26 mouse cellular contexts compared by ENCODE assay signal in genomic region chr11:61004781-61005180, GRCm38 (mm10). TPM values are rescaled to one million over a fixed set of nuclear protein-coding genes. Genes with fewer than 3 reads are reported as not detected.
DNase-seq lines count a peak whose midpoint lies in the region; ATAC-seq lines count a peak whose summit lies in the region.
"Had no signal": no experiment of that assay in that cellular context is flagged by ENCODE, and none has a peak within 500 bp of the region (broad histone marks: within the 10 kb centered on the region; RNA-seq: fewer than 3 reads in every experiment).

No protein-coding gene starts in this region.

- WGBS in hindbrain, embryonic 10.5 days = 58% methylated on average over 5 of the region's 5 CpGs
- WGBS in hindbrain, embryonic 14.5 days = 65% methylated on average over 5 of the region's 5 CpGs
- WGBS in neural tube, embryonic 13.5 days = 70% methylated on average over 5 of the region's 5 CpGs
- WGBS in neural tube, embryonic 15.5 days = 65% methylated on average over 5 of the region's 5 CpGs
- 68% methylated on average over 5 of the region's 5 CpGs for WGBS in limb, embryonic 10.5 days
- WGBS in forebrain, embryonic 11.5 days = 47% methylated on average over 5 of the region's 5 CpGs

- H3K27ac ChIP-seq in hindbrain, embryonic 10.5 days = peak overlapping the region; percentile 70; the same call in 1 of the 2 replicates
- no peak overlapping the region for H3K27ac ChIP-seq in hindbrain, embryonic 14.5 days
- H3K27ac ChIP-seq in neural tube, embryonic 13.5 days (replicated peaks) = peak overlapping the region; percentile 38
- H3K27ac ChIP-seq in neural tube, embryonic 15.5 days (replicated peaks) = no peak overlapping the region
- peak overlapping the region; percentile 56; the same call in 1 of the 2 replicates for H3K27ac ChIP-seq in limb, embryonic 10.5 days
- no peak overlapping the region for H3K27ac ChIP-seq in forebrain, embryonic 11.5 days (ENCODE audit: low read depth, low read length)
- H3K27ac ChIP-seq: embryonic facial prominence, embryonic 15.5 days; heart, embryonic 15.5 days; liver, embryonic 14.5 days; macrophage; neural tube, embryonic 12.5 days had no signal

- no peak overlapping the region for H3K4me2 ChIP-seq in hindbrain, embryonic 14.5 days (replicated peaks)
- no peak overlapping the region for H3K4me2 ChIP-seq in neural tube, embryonic 13.5 days
- H3K4me2 ChIP-seq in neural tube, embryonic 15.5 days = no peak overlapping the region
- no peak overlapping the region for H3K4me2 ChIP-seq in forebrain, embryonic 11.5 days (ENCODE audit: low read depth, low read length, severe bottlenecking)
- H3K4me2 ChIP-seq: embryonic facial prominence, embryonic 15.5 days; heart, embryonic 15.5 days; neural tube, embryonic 12.5 days had no signal

- H3K4me3 ChIP-seq in hindbrain, embryonic 10.5 days = no peak overlapping the region
- H3K4me3 ChIP-seq in hindbrain, embryonic 14.5 days (replicated peaks; ENCODE audit: low read length) = no peak overlapping the region
- H3K4me3 ChIP-seq in neural tube, embryonic 13.5 days = no peak overlapping the region
- H3K4me3 ChIP-seq in neural tube, embryonic 15.5 days (replicated peaks) = no peak overlapping the region
- H3K4me3 ChIP-seq in limb, embryonic 10.5 days = no peak overlapping the region
- H3K4me3 ChIP-seq in forebrain, embryonic 11.5 days (ENCODE audit: low read depth, low read length) = no peak overlapping the region
- H3K4me3 ChIP-seq: embryonic facial prominence, embryonic 10.5 days; embryonic facial prominence, embryonic 15.5 days; heart, embryonic 15.5 days; myocyte; neural tube, embryonic 12.5 days had no signal

- H3K4me1 ChIP-seq in hindbrain, embryonic 10.5 days (replicated peaks) = peaks cover 46% of the 10 kb centered on the region
- peaks cover 14% of the 10 kb centered on the region for H3K4me1 ChIP-seq in hindbrain, embryonic 14.5 days (replicated peaks; ENCODE audit: control insufficient read depth, insufficient read depth, low read length)
- peaks cover 30% of the 10 kb centered on the region for H3K4me1 ChIP-seq in neural tube, embryonic 13.5 days (replicated peaks)
- peaks cover 8% of the 10 kb centered on the region for H3K4me1 ChIP-seq in neural tube, embryonic 15.5 days
- peaks cover 71% of the 10 kb centered on the region for H3K4me1 ChIP-seq in limb, embryonic 10.5 days
- peaks cover 2% of the 10 kb centered on the region; the same call in 1 of the 2 replicates for H3K4me1 ChIP-seq in forebrain, embryonic 11.5 days (replicated peaks; ENCODE audit: control insufficient read depth, insufficient read depth, low read length)

- no peak for DNase-seq in hindbrain, embryonic 10.5 days (ENCODE audit: low spot score)
- no peak for DNase-seq in hindbrain, embryonic 14.5 days (ENCODE audit: low spot score)
- peak; percentile 76 for DNase-seq in ES-CJ7 (ENCODE audit: low read depth, low spot score)
- DNase-seq in limb, embryonic 10.5 days (ENCODE audit: low spot score) = no peak
- no peak for DNase-seq in forebrain, embryonic 11.5 days (ENCODE audit: low spot score)
- DNase-seq: cerebellum, adult 18-20 months; cerebellum, postnatal 14 days; gastrocnemius, postnatal 14 days; heart, postnatal 36 days; kidney, adult 9 months; liver; lung, adult 2 months; spleen, adult 18-20 months; thymus, adult 2 months; thymus, postnatal 4 days had no signal

- no peaks in the 10 kb centered on the region for H3K27me3 ChIP-seq in hindbrain, embryonic 10.5 days (ENCODE audit: insufficient read depth, poor library complexity, severe bottlenecking)
- no peaks in the 10 kb centered on the region for H3K27me3 ChIP-seq in hindbrain, embryonic 14.5 days (ENCODE audit: control insufficient read depth, insufficient read depth, low read length)
- H3K27me3 ChIP-seq in neural tube, embryonic 13.5 days = no peaks in the 10 kb centered on the region
- no peaks in the 10 kb centered on the region for H3K27me3 ChIP-seq in neural tube, embryonic 15.5 days (replicated peaks)
- no peaks in the 10 kb centered on the region for H3K27me3 ChIP-seq in limb, embryonic 10.5 days (ENCODE audit: low read depth, poor library complexity, severe bottlenecking)
- no peaks in the 10 kb centered on the region for H3K27me3 ChIP-seq in forebrain, embryonic 11.5 days (ENCODE audit: control insufficient read depth, insufficient read depth, low read length)
- H3K27me3 ChIP-seq: embryonic facial prominence, embryonic 15.5 days; heart, embryonic 15.5 days; neural tube, embryonic 12.5 days had no signal

- no peaks in the 10 kb centered on the region for H3K9me3 ChIP-seq in hindbrain, embryonic 10.5 days
- no peaks in the 10 kb centered on the region for H3K9me3 ChIP-seq in hindbrain, embryonic 14.5 days (ENCODE audit: control insufficient read depth, low read length)
- no peaks in the 10 kb centered on the region for H3K9me3 ChIP-seq in neural tube, embryonic 13.5 days
- H3K9me3 ChIP-seq in neural tube, embryonic 15.5 days (replicated peaks) = no peaks in the 10 kb centered on the region
- H3K9me3 ChIP-seq in limb, embryonic 10.5 days (replicated peaks) = no peaks in the 10 kb centered on the region
- H3K9me3 ChIP-seq in forebrain, embryonic 11.5 days (ENCODE audit: control insufficient read depth, low read length) = no peaks in the 10 kb centered on the region
- H3K9me3 ChIP-seq: embryonic facial prominence, embryonic 10.5 days; embryonic facial prominence, embryonic 15.5 days; heart, embryonic 15.5 days; neural tube, embryonic 12.5 days had no signal

- no peak for ATAC-seq in hindbrain, embryonic 14.5 days (ENCODE audit: low FRiP score)
- ATAC-seq in neural tube, embryonic 13.5 days (ENCODE audit: low read depth) = no peak
- no peak for ATAC-seq in neural tube, embryonic 15.5 days (ENCODE audit: low FRiP score)
- no peak for ATAC-seq in forebrain, embryonic 11.5 days (replicated peaks; ENCODE audit: low FRiP score)
- ATAC-seq: forebrain, embryonic 14.5 days; intestine, postnatal 0 days had no signal

- H3K9ac ChIP-seq in hindbrain, embryonic 14.5 days = no peak overlapping the region
- no peak overlapping the region for H3K9ac ChIP-seq in neural tube, embryonic 13.5 days
- H3K9ac ChIP-seq in neural tube, embryonic 15.5 days (replicated peaks) = no peak overlapping the region
- no peak overlapping the region for H3K9ac ChIP-seq in forebrain, embryonic 11.5 days (ENCODE audit: low read length)
- H3K9ac ChIP-seq: embryonic facial prominence, embryonic 15.5 days; heart, embryonic 15.5 days; liver, embryonic 14.5 days; neural tube, embryonic 12.5 days had no signal

- H3K36me3 ChIP-seq in hindbrain, embryonic 10.5 days = no peaks in the 10 kb centered on the region
- no peaks in the 10 kb centered on the region for H3K36me3 ChIP-seq in hindbrain, embryonic 14.5 days (replicated peaks; ENCODE audit: control insufficient read depth, insufficient read depth)
- no peaks in the 10 kb centered on the region for H3K36me3 ChIP-seq in neural tube, embryonic 13.5 days
- H3K36me3 ChIP-seq in neural tube, embryonic 15.5 days = no peaks in the 10 kb centered on the region
- no peaks in the 10 kb centered on the region for H3K36me3 ChIP-seq in limb, embryonic 10.5 days
- no peaks in the 10 kb centered on the region for H3K36me3 ChIP-seq in forebrain, embryonic 11.5 days (ENCODE audit: control insufficient read depth, insufficient read depth, low read length)
- H3K36me3 ChIP-seq: embryonic facial prominence, embryonic 10.5 days; embryonic facial prominence, embryonic 15.5 days; heart, embryonic 15.5 days; neural tube, embryonic 12.5 days had no signal

RNA-seq across cellular contexts. Expression of gene Kcnj12, which starts 17.6 kb away (rescaled TPM):
- polyA plus RNA-seq in hindbrain, embryonic 10.5 days (2016; fragmentation: Nextera tagmentation; extraction: Ambion mirVana) = 2.9 and 3.7 TPM in 2 replicates
- 3.3 and 4.3 TPM in 2 replicates for polyA plus RNA-seq in hindbrain, embryonic 14.5 days (2014; fragmentation: Nextera tagmentation; extraction: Ambion mirVana)
- polyA plus RNA-seq in neural tube, embryonic 13.5 days (2015; fragmentation: Nextera tagmentation; extraction: Ambion mirVana) = 7.8 and 8.1 TPM in 2 replicates
- polyA plus RNA-seq in neural tube, embryonic 15.5 days (2015; fragmentation: Nextera tagmentation; extraction: Ambion mirVana) = 3.2 and 3.8 TPM in 2 replicates
- 0.11 and 0.25 TPM in 2 replicates for polyA plus RNA-seq in limb, embryonic 10.5 days (2016; fragmentation: Nextera tagmentation; extraction: Ambion mirVana)
- 0.16 TPM in 1 of 2 replicates, not detected in the other for polyA plus RNA-seq in forebrain, embryonic 11.5 days (2014; fragmentation: Nextera tagmentation; extraction: Ambion mirVana)
- polyA plus RNA-seq: macrophage had no signal

Comparison
In these comparisons a context has a peak if more than half of its experiments do, and no peak if none do; other contexts are left out.
1. H3K27ac ChIP-seq: peak in hindbrain, embryonic 10.5 days (single experiment), neural tube, embryonic 13.5 days (single experiment) and limb, embryonic 10.5 days (single experiment); none in hindbrain, embryonic 14.5 days (single experiment), neural tube, embryonic 15.5 days (single experiment) and forebrain, embryonic 11.5 days (single experiment).